Mouse (Mus musculus) forelimb bud, embryonic 11.5 days (tissue): ENCODE measurements around the gene Vmn2r31.
"Not testable (repeated sequence)": the region's sequence is repeated elsewhere in the genome, so short reads cannot be mapped to it uniquely, and the experiment has no call there.

Experiments
- DNase-seq: peaks from one replicate; pipeline ENCODE4 v3.0.0-alpha.2; 2012; ENCODE audit warnings: low read depth, low spot score

The Vmn2r31 gene

DNA sequence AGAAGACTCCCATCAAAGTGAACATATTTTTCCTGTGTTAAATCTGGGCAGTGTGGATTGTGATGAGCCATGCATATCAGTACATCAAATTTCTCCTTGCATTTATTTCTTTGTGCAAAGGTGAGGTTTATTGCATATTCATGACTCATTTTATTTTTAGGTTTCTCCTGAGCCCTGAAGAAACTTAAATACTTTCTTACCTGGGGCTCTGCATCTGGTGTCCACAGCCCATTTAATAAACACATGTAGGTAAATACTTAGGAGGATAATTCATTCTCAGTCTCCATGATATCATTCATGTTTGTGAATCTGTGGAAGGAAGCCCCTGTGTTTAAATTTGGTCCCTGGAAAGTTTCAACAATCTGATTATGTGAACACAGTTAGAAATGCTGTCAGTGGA lies at the start of gene Vmn2r31:
Gene Vmn2r31, minus strand, starts transcription at position 101 of the 400 bp plus-strand sequence.
- DNase-seq = not testable (repeated sequence)

DNA sequence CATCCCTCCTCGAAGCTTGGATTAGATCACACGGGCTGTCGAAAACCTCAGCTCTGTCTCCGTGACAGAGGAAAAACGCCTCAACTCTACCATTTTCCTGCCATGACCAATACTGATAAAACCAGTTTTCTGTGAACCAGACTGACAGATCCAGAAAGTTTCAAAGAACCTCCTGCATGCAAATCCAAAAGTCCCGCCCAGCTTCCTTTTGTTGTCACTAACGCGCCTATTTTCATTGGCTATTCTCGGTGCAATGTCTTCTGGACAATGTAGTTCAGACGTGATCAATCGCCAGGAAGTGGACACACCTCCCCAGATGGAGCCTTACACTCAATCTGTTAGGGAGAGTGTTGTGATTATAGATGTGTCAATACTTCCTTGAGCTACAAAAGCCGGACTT lies 25.1 kb downstream of the Vmn2r31 start, which contains the start of gene Gm45783:
Gene Gm45783, minus strand, starts transcription at position 143 of the 400 bp plus-strand sequence.
- peak; percentile 1 for DNase-seq

DNA sequence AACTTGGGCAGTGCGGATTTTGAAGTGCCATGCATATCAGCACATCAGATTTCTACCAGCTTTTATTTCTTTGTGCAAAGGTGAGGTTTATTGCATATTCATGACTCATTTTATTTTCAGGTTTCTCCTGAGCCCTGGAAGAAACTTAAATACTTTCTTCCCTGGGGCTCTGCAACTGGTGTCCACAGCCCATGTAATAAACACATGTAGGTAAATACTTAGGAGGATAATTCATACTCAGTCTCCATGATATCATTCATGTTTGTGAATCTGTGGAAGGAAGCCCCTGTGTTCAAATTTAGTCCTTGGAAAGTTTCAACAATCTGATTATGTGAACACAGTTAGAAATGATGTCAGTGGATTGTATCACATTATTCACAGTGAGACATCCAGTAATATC lies 62.0 kb downstream of the Vmn2r31 start, which contains the start of gene Vmn2r30:
Gene Vmn2r30, minus strand, starts transcription at position 101 of the 400 bp plus-strand sequence.
- not testable (repeated sequence) for DNase-seq
